Mouse (Mus musculus) ovary, postnatal 10 days (tissue): ENCODE data around the gene Cd247.

Experiments
- DNase-seq: peaks from one replicate; pipeline ENCODE4 v3.0.0; 2022; ENCODE audit warnings: low spot score

Cd247 gene

DNA sequence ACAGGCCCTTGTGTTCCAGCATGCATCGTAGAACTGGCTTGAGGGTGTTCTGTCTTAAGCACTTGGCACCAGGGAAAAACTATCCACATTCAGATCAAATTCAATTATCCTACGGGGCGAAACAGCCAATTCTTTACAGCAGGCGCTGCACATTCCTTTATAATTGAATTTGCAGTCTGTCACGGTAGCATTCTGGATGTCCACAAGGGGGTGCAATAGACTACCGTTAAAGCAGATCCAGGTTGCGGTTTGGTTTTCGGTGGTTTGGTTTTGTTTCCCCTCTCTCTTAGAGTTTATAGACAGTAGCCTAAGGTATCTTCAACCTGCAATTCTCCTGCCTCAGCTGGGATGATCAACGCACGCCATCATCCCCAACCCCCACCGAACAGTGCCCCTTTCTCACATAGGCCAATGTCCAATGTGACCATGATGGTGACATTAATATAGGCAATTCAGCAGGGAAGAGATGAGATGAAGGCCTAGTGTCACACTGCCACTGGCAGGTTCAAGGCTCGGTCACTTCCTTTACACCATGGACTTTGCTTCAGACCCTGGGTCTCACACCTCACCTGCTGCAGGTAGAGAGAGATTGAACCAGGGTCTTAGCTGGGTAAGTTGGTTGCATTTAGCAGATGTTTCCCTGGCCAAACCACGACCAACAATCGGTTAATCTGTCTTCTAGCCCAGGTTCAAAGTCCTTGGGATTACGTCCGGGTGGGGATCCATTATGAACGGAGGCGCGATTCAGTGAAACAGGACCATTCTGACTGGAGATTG, 12.8 kb upstream of the Cd247 start:
- DNase-seq, result no peak

DNA sequence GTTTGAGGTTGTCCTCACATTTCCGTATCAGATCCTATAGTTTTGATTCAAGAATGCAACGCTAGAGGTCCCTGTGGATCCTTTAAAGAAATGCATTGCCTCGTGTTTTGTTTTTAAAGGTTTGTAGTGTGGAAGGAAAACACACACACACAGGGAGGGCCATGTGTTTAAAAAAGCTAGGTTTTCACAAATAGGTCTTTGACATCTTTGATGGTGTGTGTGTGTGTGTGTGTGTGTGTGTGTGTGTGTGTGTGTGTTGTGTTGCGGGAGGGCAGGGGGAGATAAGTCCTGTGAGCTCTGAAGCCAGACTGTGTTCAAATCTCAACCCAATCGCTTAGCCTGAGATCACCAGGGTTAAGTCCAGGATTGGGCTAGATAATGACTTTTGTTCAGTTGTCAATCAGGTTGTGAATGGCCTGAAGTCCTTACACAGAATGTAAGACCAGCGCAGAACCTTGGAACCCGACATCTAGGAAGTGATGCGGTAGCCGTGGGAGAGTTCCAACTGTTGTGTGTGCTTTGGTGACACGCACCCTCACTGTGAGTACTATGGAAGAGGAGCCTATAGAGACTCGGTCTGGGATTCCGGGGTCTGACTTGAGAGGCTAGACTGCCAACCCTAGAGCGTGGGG, 8.4 kb upstream of the Cd247 start:
- no peak for DNase-seq

DNA sequence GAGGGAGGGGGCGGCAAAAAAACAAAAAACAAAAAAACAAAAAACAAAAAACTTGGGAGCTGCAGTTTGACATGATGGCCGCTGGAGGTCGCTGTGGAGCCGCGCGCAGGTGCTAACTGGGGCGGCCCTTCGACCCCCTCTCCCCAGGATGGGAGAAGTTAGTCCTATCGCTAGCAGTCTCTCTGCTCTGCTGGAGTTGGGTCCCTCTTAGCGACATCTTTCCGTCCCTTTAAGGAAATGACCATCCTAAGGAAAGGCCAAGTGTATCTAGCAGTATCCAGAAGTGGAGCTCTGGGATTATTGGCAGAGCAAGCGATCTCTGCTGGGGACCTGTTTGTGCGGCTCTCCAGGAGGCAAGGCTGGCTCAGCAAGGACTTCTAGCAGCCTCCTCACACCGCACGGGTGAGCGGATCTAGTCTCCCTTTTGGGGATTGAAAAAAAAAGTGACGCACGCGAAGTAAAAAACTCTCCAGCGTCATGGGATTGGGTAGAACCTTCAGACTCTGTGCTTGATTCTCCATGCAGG, 7.8 kb upstream of the Cd247 start:
- DNase-seq, result no peak

DNA sequence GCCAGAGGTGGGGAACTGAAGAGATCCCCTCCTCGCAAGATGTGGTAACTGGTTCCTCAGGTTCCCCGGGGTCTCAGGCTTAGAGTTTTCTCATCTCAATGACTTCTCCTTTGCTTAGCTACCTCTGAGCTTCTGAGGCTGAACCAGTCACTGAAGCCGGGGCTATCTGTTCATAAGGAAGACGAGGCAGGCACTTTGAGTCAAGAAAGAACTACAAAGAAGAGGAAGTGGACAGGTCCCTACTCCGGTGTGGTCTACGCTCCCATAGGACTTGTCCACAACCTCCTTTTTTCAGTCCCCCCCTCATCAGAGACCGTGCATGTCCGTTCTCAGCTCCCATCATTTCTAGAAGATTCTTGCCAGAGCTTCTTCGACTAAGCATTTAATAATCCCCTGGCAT, 7.1 kb upstream of the Cd247 start:
- DNase-seq, result no peak

DNA sequence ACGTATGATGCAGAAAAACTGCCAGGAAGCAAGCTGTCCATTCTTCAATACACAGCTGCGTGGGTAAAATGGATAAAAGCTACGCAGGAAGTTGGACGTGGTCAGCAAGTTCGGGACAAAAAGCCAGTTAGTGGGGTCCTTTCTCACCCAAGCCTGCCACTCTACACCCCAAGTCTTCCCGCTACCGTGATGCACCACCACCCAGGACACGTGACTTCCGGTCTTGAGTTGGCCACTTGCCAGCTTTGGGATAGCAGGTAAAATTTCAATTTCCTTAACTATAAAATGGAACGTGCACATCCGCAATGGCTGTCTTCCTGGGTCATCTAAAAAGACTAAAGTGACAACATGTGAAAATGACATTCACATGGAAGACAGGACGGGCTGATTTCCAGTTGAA, 6.6 kb upstream of the Cd247 start:
- no peak for DNase-seq

DNA sequence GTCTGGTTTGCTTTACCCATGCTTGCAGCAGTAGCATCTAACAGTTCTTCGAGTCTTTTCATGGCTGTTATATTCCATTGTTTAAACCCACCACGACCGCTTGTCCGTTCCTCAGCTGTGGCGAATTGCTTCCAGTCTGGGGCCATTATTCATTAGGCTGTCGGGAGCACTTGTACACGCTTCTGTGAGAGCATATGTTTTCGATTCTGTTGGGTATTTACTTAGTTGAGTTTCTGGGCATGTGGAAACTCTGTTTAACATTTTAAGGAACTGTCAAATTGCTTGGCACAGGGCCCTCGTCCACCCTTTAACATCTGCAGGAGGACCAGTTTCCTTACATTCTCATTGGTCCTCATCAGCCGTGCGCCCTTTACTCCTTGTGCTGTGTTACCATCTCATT, 2.2 kb upstream of the Cd247 start:
- no peak for DNase-seq

DNA sequence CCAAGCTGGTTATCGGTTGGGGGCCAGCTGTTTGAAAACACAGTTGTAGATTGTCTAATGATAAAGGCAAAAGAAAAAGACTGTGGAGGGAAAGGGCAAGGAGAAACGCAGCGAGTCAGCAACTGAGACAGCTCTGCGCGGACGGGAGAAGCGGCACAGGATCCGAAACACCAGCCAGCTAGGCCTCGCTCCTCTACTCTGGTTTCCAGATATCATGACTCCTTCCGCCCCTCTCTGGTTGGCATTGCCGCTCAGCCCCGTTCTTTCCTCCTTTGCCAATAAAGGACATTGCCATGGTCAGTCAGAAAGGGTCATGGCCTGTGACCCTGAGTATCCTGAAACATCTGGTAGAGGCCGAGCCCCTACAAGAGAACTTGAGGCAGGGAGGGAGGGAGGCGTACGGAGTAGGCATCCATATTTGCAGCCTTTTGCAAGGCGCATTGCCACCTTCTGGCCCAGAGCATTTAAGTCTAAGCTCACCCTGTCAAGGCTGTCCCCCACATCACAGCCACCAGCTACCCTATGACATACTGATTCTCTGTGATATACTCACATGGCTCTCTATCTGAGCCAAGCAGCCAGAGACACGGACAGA, 682 bp downstream of the Cd247 start:
- no peak for DNase-seq

DNA sequence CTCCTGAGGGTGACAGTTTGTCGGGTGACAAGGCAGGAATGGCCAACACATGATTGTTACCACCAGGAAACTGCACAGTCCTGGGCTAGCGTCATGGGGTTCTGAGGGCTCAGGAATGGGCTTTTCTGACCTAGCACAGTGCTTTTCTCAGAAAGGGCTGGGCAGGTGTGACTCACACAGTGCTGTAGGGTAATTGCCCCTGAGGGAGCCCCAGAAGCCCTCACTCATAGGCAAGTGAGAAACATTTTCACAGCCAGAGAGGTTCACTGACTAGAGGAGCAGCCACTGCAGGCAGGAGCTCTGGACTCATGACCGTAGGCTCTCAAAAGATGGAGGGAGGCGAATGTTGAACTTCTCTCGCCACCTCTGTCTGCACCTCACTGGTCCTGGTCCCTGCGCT, 1.5 kb downstream of the Cd247 start:
- no peak for DNase-seq

DNA sequence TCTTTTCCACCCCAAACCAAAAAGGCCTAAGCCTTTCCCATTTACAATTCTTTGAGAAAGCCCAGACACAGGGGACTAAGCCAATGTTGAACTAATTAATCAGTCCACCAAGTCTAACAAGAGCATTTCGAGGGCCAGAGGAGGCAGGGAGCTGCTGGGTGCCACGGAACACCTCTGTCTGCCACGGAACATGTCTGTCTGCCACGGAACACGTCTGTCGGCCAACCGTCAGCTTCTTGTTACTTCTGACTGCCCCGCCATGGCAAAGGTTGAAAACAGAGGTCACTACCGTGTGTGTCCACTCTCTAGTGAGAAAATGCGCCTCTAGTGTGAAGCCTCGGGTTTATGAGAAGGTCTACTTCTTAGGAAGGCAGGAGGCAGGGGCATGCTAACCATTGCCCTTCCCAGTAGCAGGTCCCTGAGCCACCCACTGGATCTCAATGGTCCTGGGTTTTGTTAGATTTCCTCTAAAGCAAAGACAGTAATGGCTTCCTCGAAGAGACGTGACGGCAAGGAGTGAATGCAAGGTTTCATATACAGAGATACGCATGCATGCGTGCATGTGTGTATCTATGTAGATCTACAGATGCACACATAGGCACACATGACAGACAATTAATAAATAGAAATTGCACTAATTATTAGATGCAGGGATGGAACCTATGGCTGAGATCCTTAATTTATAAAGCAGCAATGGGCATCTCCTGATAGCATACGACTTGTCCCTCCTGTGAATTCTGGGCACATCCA, 2.2 kb downstream of the Cd247 start:
- DNase-seq, result no peak

DNA sequence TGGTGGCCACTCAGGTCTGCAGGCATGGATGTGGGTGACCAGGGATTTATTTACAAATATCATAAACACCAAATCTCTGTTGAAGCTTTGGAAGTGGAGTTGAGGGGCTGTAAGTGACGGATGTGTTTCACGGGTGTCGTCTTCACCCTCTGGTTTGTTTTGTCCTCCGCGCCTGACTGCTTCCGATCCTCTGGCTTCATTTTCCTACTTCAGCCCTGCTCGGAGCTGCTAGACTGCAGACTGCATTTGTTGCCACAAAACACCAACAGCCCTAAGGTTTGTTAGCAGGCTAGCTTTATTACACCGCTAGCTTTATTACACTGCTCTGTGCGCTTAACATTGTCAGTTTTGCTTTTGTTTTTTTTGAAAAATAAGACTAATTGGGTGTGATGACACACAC, 2.9 kb downstream of the Cd247 start:
- DNase-seq, result no peak

DNA sequence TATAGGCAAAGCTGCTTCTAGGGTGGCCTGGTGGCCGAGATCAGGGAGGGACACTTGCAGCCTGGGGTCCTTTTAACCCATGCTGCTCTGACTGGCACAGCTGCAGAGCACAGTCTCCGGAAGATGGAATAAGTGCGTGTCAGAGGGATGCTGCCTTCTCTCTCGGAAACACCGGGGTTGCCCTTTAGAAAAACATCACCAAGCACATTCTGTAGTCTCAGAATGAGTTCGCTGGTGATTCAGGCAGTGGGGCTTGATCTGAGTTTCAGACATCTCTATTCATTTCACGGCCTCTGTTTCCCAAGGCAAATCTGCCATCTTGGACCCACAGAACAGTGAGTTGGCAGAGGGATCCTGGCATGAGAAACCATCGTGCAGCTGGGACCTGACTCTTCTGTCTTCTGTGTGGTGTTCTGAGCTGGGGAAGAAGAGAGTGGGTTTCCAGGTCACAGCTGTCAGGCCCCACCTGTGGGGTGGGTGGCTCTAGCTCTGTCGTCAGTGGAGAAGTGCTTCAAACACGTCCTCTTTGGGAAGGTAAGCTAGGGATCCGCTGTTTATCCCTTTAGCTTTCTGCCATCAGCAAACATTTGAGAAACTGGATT, 13.3 kb downstream of the Cd247 start:
- DNase-seq, result no peak

DNA sequence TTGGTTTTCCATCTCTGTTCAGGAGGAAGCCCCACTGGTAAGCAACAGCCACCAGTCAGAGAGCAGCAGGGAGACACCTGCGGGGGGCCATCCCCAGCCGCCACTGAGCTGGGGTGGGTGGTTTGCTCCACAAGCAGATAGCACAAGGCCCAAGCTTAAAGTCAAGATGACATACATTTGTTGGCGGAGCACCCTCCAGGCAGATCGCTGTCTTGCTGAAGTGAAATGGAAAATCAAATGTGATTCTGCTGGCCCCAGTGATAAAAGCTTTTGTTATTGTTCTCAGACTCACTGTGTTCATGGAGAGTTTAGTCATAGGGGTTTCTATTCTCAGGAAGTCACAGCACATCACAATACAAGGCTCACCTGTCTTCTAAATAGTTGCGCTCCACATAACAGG, 14.6 kb downstream of the Cd247 start:
- DNase-seq, result no peak

DNA sequence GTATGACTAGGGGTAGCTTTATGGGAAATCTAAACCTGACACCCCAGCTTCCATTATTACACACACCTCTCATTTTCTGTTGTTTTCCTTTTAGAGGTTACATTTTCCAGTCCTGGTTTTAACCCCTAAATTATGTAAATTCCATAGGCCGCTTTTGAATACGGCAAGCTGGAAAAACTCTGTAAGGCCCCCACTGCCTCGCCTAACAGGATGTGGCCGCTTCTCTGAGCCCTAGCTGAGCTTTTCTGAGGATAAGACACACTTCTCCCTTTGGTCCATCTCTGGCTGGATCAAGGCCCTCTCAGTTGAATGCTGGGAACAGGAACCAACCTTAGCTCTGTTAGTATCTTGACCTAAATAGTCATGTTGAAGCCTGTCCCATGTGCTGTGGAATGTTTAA, 15.7 kb downstream of the Cd247 start:
- DNase-seq, result no peak

DNA sequence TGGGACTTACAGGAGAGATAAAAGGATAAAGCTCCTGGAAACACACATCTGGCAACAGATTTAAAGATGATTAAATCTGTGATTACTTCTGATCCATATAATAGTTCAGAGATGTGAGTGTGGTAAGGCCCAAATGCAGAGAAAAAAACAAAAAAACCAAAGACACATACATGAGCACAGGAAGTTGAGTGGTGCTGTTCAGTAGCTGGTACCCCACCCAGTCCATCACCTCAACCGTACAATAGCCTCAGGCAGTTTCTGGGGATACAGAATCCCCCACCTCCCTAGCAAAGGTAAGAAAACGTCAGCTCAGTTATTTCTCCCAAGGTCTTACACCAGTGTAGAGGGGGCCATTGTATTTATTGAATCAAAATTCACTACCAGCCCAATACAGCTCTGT, 22.2 kb downstream of the Cd247 start:
- no peak for DNase-seq

DNA sequence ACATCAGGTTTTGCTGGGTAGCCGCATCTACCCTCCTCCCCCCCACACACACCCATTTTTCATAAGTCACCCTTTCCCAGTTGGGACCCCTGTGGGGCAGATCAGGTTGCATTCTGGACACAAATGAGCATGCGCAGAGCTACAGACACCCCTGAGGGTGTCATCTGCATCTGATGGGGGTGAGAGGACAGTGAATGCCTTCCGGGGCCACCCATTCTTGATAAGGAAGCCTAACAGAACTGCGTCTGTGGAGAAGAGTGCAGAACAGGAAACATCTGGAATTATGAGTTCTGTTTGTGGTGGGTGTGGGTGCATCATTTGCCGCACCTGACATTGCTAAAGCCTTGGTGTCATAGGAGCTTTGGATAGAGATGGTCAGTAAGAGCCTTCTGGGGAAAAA, 22.7 kb downstream of the Cd247 start:
- DNase-seq, result no peak

DNA sequence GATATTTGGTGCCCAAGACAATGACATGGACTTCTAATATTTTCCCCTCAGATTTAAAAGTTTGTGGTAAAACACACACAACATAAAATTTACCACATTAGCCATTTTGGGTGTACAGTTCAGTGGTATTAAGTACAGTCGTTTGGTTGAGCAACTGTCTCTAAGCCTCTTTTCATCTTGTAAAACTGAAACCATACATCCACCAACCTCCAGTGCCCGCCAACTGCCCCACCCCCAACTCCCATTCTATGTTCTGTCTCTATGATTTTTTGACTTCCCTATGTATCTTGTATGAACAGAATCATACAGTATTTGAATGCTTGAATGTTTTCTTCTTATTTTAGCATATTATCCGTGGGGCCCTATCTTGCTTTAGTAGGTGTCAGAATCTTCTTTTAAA, 24.3 kb downstream of the Cd247 start:
- no peak for DNase-seq

DNA sequence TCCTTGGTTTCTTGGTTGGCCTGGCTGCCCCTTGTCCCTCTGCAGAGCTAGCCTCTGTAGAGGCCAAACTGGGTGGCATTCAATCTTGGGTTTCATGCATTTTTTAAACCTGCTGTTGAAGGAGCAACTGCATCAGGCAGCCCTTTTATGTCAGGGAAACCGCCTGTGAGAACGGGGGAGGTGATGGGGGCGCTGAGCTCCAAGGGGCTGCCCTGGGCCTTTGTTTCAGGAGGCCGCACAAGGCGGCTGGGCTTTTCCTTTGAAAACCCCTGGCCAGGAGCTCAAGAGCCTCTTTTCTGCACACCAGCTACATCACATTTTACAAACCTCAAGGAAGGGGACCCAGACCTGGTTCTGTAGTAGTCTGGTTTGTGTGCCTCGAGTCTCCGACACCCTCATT, 25.6 kb downstream of the Cd247 start:
- no peak for DNase-seq

DNA sequence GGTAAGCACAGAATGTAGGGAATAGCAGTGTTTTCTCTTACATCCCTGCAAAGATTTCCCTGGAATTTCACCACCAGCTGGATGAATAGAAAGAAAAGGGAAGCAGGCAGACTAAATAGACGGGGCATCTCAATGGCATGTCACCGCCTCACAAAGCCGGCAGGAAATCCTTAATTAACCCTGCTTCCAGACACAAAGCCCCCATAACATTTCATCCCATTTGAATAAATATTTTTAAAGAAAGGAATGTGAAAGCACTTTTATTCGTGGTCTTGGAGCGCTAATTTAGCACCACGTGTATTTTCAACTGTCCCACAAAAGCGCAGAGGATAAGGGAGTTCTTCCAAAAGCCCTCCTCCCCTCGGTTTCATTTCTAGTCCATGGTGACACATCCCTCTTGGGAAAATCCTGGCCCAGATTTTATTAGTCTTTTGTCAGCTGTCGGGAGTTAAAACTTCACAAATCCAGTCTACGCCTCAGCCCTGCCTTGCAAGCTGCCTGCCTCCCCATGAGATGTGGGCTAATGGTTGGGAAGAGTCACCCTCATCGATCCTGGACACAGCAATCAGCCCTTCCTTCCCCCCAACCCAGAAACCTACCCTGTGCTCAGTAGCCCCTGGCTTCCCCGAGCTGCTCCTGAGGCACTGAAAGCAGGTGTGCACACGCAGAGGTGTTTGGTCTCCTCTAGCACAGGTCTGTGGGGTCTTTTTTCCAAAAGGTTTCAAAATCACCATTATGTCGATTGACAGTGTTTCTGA, 26.2 kb downstream of the Cd247 start:
- DNase-seq, result no peak

DNA sequence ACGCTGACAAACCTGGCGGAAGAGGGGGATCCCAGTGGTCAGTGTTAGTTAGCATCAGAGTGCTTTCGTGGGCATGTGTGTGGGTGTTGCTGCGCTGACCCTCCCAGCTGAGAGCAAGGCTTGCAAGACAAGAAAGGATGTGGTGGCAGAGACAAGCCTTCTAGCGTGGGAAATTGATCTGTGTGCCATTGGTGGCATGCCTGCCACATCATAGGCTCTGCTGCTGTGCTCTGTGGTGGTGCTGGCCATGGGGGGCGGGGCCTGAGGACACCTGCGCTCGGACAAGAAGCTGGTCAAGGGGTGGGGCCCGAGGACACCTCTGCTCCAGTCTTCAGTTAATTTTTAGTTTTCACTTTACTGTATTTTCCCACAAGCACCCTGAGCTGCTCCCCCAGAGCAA, 27.9 kb downstream of the Cd247 start:
- DNase-seq, result no peak

DNA sequence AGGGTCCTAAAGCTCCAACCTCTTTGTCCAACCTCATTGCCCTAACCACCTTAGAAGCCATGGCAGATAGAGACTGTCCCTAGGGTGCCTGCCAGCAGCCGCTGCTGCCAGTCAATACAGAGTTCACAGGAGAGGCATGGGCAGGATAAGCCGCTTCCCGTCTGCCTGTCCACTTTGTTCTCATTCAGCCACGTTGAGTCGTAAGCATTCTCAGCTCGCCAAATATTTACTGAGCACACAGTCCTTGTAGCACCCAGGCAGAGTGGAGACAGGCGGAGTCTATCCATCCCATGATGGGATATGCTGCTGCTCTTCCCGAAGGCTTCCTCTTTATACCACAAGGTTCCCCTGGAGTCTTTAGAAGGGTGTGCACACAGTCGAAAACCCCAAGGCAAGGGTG, 28.8 kb downstream of the Cd247 start:
- DNase-seq, result no peak

DNA sequence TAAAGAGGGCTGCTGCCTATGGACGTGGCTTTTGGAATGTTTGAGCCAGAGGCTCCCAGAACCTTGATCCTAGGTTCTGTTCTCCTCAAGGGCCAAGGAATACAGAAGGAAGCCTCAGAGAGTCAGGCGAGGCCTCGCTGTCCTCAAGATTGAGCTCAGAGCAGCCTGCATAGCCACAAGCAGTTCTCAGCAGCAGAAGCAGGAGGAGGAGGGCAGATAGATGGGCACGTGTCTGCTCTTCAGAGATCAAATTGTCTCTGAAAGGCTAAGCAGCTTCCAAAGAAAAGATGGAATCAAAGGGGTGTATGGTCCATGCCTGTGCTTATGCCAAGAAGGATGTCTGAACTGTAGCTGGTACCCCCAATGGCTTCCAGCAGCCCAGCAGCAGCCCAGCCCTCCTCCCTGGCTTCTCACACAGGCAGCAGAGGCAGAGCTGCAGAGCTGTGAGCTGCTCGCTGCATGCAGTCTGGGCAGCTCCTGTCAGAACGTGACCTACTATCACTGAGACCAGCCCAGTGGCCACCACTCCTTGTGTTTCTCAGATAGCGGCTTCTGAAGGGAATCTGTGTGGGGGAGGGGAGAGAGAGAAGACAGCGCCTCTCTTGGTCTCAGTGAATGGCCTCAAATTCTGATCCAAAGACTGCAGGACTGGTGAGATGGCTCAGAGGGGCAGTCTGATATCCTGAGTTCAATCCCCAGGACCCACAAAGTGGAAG, 29.8 kb downstream of the Cd247 start:
- no peak for DNase-seq
